Mouse (Mus musculus): ENCODE data around the gene Cxcr5. TPM values are rescaled to one million over a fixed set of nuclear protein-coding genes. Genes with fewer than 3 reads are reported as not detected.

Cxcr5 gene
- polyA plus RNA-seq, 1 experiment from 2014 or later, result not detected

DNA sequence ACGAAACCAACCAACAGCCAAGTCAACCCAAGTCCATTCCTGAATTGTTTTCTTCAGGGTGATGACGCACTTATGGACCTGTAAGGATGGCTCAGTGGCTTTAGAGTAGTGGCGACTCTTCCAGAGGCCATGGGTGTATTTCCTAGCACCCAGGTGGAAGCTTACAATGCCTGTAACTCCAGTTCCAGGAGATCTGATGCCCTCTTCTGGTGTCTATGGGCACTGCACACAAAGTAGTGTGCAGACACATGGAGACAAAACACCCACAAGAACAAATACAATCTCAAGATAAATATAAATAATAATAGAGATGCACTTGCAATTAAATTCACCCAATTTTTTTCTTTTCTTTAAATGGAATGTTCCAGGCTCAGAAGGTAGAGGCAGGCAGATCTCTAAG, 85.7 kb downstream of the Cxcr5 start:
- TF ChIP-seq CTCF (IDR thresholded peaks at IDR 0.05; ENCODE audit: low read depth), result peak; percentile 45
- H3K4me3 ChIP-seq (replicated peaks; ENCODE audit: low read depth, low read length), result no peak overlapping the region
- no peaks in the 10 kb centered on the region for H3K9me3 ChIP-seq (replicated peaks; ENCODE audit: low read length)
- no peak overlapping the region for H3K9ac ChIP-seq (ENCODE audit: low read depth, low read length)
- DNase-seq (ENCODE audit: low spot score), result no peak
- H3K36me3 ChIP-seq (ENCODE audit: insufficient read depth, low read length), result no peaks in the 10 kb centered on the region
- H3K27ac ChIP-seq, result no peak overlapping the region
- H3K4me2 ChIP-seq (ENCODE audit: low read length), result no peak overlapping the region
- H3K27me3 ChIP-seq (ENCODE audit: insufficient read depth, low read length), result no peaks in the 10 kb centered on the region
- ATAC-seq (replicated peaks; ENCODE audit: low FRiP score, low read depth), result no peak
- WGBS, result 93% methylated on average over 3 of the region's 3 CpGs
- H3K4me1 ChIP-seq (replicated peaks; ENCODE audit: insufficient read depth, low read length), result peaks cover 5% of the 10 kb centered on the region; the same call in 1 of the 2 replicates

DNA sequence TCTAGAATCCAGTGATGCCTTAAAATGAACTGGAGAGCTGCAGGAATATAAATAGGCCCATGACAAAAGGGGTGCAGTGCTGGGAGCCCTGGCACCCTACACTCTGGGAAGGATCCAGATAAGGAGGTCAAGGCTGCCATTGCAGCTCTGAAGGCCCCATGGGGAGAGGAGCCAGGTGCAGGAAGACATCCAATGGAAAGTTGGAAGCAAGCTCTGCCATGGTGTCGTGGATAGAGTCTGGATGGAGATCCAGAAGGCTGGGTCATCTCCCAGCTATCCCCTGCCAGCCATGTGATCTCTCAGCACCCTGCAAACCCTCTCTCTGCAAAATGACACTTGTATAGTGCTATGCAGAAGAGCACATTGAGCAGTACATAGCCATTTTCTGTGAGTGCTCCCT, 87.3 kb downstream of the Cxcr5 start:
- Histone ChIP-seq H3K9me3 (replicated peaks; ENCODE audit: low read length) (no peaks in the 10 kb centered on the region), H3K4me2 (ENCODE audit: low read length) (no peak overlapping the region), H3K36me3 (ENCODE audit: insufficient read depth, low read length) (no peaks in the 10 kb centered on the region), H3K27ac (no peak overlapping the region), H3K4me3 (replicated peaks; ENCODE audit: low read depth, low read length) (no peak overlapping the region), H3K4me1 (replicated peaks; ENCODE audit: insufficient read depth, low read length) (peaks cover 5% of the 10 kb centered on the region; the same call in 1 of the 2 replicates), H3K27me3 (ENCODE audit: insufficient read depth, low read length) (no peaks in the 10 kb centered on the region), H3K9ac (ENCODE audit: low read depth, low read length) (no peak overlapping the region)
- DNase-seq (ENCODE audit: low spot score), result no peak
- ATAC-seq (replicated peaks; ENCODE audit: low FRiP score, low read depth), result no peak
- TF ChIP-seq CTCF (IDR thresholded peaks at IDR 0.05; ENCODE audit: low read depth), result no peak
- WGBS, result 50% methylated on average over 1 of the region's 1 CpGs

DNA sequence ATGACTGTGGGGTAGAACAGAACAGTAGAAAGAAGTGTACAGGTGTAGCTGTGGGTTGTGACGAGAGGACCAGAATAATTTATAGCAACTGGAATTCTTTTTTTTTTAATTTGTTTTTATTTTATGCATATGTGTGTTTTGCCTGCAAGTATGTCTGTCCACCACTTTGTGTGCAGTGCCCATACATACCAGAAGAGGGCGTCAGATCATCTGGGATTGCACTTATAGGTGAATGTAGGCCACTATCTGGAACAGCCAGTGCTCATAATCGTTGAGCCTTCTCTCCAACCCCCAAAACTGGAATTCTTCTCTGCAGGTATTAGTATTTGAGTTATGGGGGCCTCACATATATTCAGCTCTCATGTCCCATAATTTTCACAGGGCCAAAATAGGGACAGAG, 88.5 kb downstream of the Cxcr5 start:
- no peak overlapping the region for H3K4me2 ChIP-seq (ENCODE audit: low read length)
- TF ChIP-seq CTCF (IDR thresholded peaks at IDR 0.05; ENCODE audit: low read depth), result peak; percentile 44
- H3K27me3 ChIP-seq (ENCODE audit: insufficient read depth, low read length), result no peaks in the 10 kb centered on the region
- no peak overlapping the region for H3K9ac ChIP-seq (ENCODE audit: low read depth, low read length)
- H3K9me3 ChIP-seq (replicated peaks; ENCODE audit: low read length), result no peaks in the 10 kb centered on the region
- DNase-seq (ENCODE audit: low spot score) (no peak), ATAC-seq (replicated peaks; ENCODE audit: low FRiP score, low read depth) (no peak)
- no peak overlapping the region for H3K4me3 ChIP-seq (replicated peaks; ENCODE audit: low read depth, low read length)
- 64% methylated on average over 3 of the region's 3 CpGs for WGBS
- H3K27ac ChIP-seq, result no peak overlapping the region
- H3K4me1 ChIP-seq (replicated peaks; ENCODE audit: insufficient read depth, low read length), result peaks cover 5% of the 10 kb centered on the region; the same call in 1 of the 2 replicates
- no peaks in the 10 kb centered on the region for H3K36me3 ChIP-seq (ENCODE audit: insufficient read depth, low read length)

DNA sequence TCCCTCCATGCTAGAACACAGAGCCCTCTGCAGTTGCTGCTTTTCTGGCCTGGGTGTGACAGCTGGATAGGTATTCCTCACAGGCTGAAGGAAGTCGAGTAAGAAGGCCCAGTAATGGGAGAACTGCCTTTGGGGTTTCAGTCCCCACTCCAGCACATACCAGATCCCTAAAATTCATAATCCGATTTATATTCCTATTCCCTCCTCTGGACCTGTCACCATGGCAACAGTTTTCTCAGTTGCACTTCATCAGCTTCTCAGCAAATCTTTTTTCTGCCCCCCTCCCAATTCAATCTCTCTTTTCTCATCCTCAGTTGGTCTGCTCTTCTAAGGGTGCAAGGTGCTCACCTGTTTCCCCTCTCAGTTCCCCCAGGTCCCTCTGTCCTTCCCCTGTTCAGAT, 92.9 kb downstream of the Cxcr5 start:
- Histone ChIP-seq H3K27ac (no peak overlapping the region), H3K4me1 (replicated peaks; ENCODE audit: insufficient read depth, low read length) (no peaks in the 10 kb centered on the region), H3K4me2 (ENCODE audit: low read length) (no peak overlapping the region), H3K9ac (ENCODE audit: low read depth, low read length) (no peak overlapping the region), H3K27me3 (ENCODE audit: insufficient read depth, low read length) (no peaks in the 10 kb centered on the region), H3K4me3 (replicated peaks; ENCODE audit: low read depth, low read length) (no peak overlapping the region), H3K9me3 (replicated peaks; ENCODE audit: low read length) (no peaks in the 10 kb centered on the region), H3K36me3 (ENCODE audit: insufficient read depth, low read length) (no peaks in the 10 kb centered on the region)
- DNase-seq (ENCODE audit: low spot score) (no peak), ATAC-seq (replicated peaks; ENCODE audit: low FRiP score, low read depth) (no peak)
- WGBS, result 66% methylated on average over 2 of the region's 2 CpGs
- no peak for TF ChIP-seq CTCF (IDR thresholded peaks at IDR 0.05; ENCODE audit: low read depth)

DNA sequence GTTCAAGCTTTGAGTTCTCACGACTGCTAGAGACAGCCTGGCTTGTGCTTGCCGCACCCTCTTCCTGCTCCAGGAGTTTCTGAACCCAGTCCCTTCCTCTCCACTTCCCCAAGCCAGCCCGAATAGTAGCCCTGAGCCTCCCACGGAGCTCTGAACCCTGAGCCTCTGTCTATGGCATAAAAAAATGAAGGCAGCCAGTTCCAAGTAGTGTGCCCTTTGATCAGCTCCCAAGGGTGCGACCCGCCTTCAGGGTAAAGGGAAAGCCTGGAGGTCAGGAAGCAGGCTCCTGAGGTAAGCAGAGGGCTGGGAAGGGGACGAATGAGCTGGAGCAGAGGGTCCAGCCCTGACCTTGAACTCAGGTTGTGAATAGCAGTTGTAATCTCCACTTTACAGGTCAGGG, 93.5 kb downstream of the Cxcr5 start:
- Histone ChIP-seq H3K27ac (no peak overlapping the region), H3K4me2 (ENCODE audit: low read length) (no peak overlapping the region), H3K9me3 (replicated peaks; ENCODE audit: low read length) (no peaks in the 10 kb centered on the region), H3K4me3 (replicated peaks; ENCODE audit: low read depth, low read length) (no peak overlapping the region), H3K36me3 (ENCODE audit: insufficient read depth, low read length) (no peaks in the 10 kb centered on the region), H3K9ac (ENCODE audit: low read depth, low read length) (no peak overlapping the region), H3K27me3 (ENCODE audit: insufficient read depth, low read length) (no peaks in the 10 kb centered on the region), H3K4me1 (replicated peaks; ENCODE audit: insufficient read depth, low read length) (no peaks in the 10 kb centered on the region)
- DNase-seq (ENCODE audit: low spot score) (no peak), ATAC-seq (replicated peaks; ENCODE audit: low FRiP score, low read depth) (no peak)
- TF ChIP-seq CTCF (IDR thresholded peaks at IDR 0.05; ENCODE audit: low read depth), result no peak
- WGBS, result 38% methylated on average over 7 of the region's 7 CpGs

DNA sequence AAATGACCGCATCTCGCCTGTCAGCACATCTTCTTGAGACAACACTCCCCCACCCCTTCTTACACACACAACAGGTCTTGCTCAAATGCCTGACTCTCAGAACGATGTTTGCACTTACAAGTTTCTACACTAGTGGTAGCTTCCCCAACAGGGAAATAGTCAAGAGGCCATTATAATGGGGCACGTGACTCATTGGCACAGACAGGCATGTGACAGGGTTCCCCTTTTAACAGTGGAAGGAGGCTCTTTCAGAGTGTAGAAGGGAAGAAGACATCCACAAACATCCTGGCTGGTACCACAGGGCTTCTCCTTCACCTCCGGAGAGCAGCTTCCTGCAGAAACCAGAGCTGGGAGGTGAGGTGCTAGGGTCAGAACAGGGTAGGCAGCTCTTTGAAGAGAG, 99.7 kb downstream of the Cxcr5 start:
- 77% methylated on average over 5 of the region's 5 CpGs for WGBS
- ATAC-seq (replicated peaks; ENCODE audit: low FRiP score, low read depth) (no peak), DNase-seq (ENCODE audit: low spot score) (no peak)
- Histone ChIP-seq H3K27ac (no peak overlapping the region), H3K27me3 (ENCODE audit: insufficient read depth, low read length) (no peaks in the 10 kb centered on the region), H3K36me3 (ENCODE audit: insufficient read depth, low read length) (no peaks in the 10 kb centered on the region), H3K4me2 (ENCODE audit: low read length) (no peak overlapping the region), H3K9ac (ENCODE audit: low read depth, low read length) (no peak overlapping the region), H3K9me3 (replicated peaks; ENCODE audit: low read length) (no peaks in the 10 kb centered on the region), H3K4me3 (replicated peaks; ENCODE audit: low read depth, low read length) (no peak overlapping the region), H3K4me1 (replicated peaks; ENCODE audit: insufficient read depth, low read length) (no peaks in the 10 kb centered on the region)
- no peak for TF ChIP-seq CTCF (IDR thresholded peaks at IDR 0.05; ENCODE audit: low read depth)

Other genes starting within 250 kb of the Cxcr5 start
- gene C2cd2l, start 241.6 kb downstream of the Cxcr5 start, polyA plus RNA-seq (2015; fragmentation: Nextera tagmentation; extraction: Ambion mirVana), result 11.6 and 13.0 TPM in 2 replicates
- 32.2 and 33.6 TPM in 2 replicates for gene Dpagt1, start 235.9 kb downstream of the Cxcr5 start, polyA plus RNA-seq (2015; fragmentation: Nextera tagmentation; extraction: Ambion mirVana)
- 186 and 205 TPM in 2 replicates for gene H2afx, start 227.2 kb downstream of the Cxcr5 start, polyA plus RNA-seq (2015; fragmentation: Nextera tagmentation; extraction: Ambion mirVana)
- 88.2 and 95.8 TPM in 2 replicates for gene Hmbs, start 217.6 kb downstream of the Cxcr5 start, polyA plus RNA-seq (2015; fragmentation: Nextera tagmentation; extraction: Ambion mirVana)
- gene Vps11, start 200.2 kb downstream of the Cxcr5 start, polyA plus RNA-seq (2015; fragmentation: Nextera tagmentation; extraction: Ambion mirVana), result 30.3 and 31.1 TPM in 2 replicates
- gene Hyou1, start 182.4 kb downstream of the Cxcr5 start, polyA plus RNA-seq (2015; fragmentation: Nextera tagmentation; extraction: Ambion mirVana), result 22.1 and 25.8 TPM in 2 replicates
- gene Slc37a4, start 165.0 kb downstream of the Cxcr5 start, polyA plus RNA-seq (2015; fragmentation: Nextera tagmentation; extraction: Ambion mirVana), result 88.7 and 101 TPM in 2 replicates
- gene Rps25, start 154.7 kb downstream of the Cxcr5 start, polyA plus RNA-seq (2015; fragmentation: Nextera tagmentation; extraction: Ambion mirVana), result 2,620 and 2,934 TPM in 2 replicates
- gene Trappc4, start 154.3 kb downstream of the Cxcr5 start, polyA plus RNA-seq (2015; fragmentation: Nextera tagmentation; extraction: Ambion mirVana), result 130 and 135 TPM in 2 replicates
- 25.5 and 29.2 TPM in 2 replicates for gene Ccdc84, start 143.3 kb downstream of the Cxcr5 start, polyA plus RNA-seq (2015; fragmentation: Nextera tagmentation; extraction: Ambion mirVana)
- not detected in 2 replicates for gene Foxr1, start 120.7 kb downstream of the Cxcr5 start, polyA plus RNA-seq (2015; fragmentation: Nextera tagmentation; extraction: Ambion mirVana)
- 19.9 and 27.8 TPM in 2 replicates for gene Upk2, start 106.9 kb downstream of the Cxcr5 start, polyA plus RNA-seq (2015; fragmentation: Nextera tagmentation; extraction: Ambion mirVana)
- 8.7 and 9.1 TPM in 2 replicates for gene Bcl9l, start 79.1 kb downstream of the Cxcr5 start, polyA plus RNA-seq (2015; fragmentation: Nextera tagmentation; extraction: Ambion mirVana)
- gene Ddx6, start 43.0 kb upstream of the Cxcr5 start, polyA plus RNA-seq (2015; fragmentation: Nextera tagmentation; extraction: Ambion mirVana), result 13.8 and 14.9 TPM in 2 replicates
- 1.5 and 2.2 TPM in 2 replicates for gene Treh, start 111.4 kb upstream of the Cxcr5 start, polyA plus RNA-seq (2015; fragmentation: Nextera tagmentation; extraction: Ambion mirVana)
- 24.2 and 24.4 TPM in 2 replicates for gene Phldb1, start 173.3 kb upstream of the Cxcr5 start, polyA plus RNA-seq (2015; fragmentation: Nextera tagmentation; extraction: Ambion mirVana)
- 135 and 149 TPM in 2 replicates for gene Arcn1, start 206.0 kb upstream of the Cxcr5 start, polyA plus RNA-seq (2015; fragmentation: Nextera tagmentation; extraction: Ambion mirVana)
- 98.3 and 109 TPM in 2 replicates for gene Ift46, start 206.0 kb upstream of the Cxcr5 start, polyA plus RNA-seq (2015; fragmentation: Nextera tagmentation; extraction: Ambion mirVana)
- 36.0 and 38.0 TPM in 2 replicates for gene Tmem25, start 237.4 kb upstream of the Cxcr5 start, polyA plus RNA-seq (2015; fragmentation: Nextera tagmentation; extraction: Ambion mirVana)
- gene Ttc36, start 241.2 kb upstream of the Cxcr5 start, polyA plus RNA-seq (2015; fragmentation: Nextera tagmentation; extraction: Ambion mirVana), result 514 and 515 TPM in 2 replicates